Mouse (Mus musculus): ENCODE data around the gene Gng13. TPM values are rescaled to one million over a fixed set of nuclear protein-coding genes. Genes with fewer than 3 reads are reported as not detected.

Gene Gng13
- total and polyA plus RNA-seq, 2 experiments from 2014 or later: 21.0 to 42.2 TPM

- no peak overlapping the region for H3K27ac ChIP-seq (ENCODE audit: low read depth, low read length)
- H3K4me3 ChIP-seq (ENCODE audit: low read depth, low read length): no peak overlapping the region
- peaks cover 3% of the 10 kb centered on the region; the same call in 1 of the 2 replicates for H3K36me3 ChIP-seq (ENCODE audit: insufficient read depth, low read length)
- no peak overlapping the region for H3K4me2 ChIP-seq (ENCODE audit: low read depth, low read length, poor library complexity, severe bottlenecking)
- peaks cover 15% of the 10 kb centered on the region for H3K4me1 ChIP-seq (ENCODE audit: insufficient read depth, low read length)
- ATAC-seq (ENCODE audit: low FRiP score) (no peak), DNase-seq (ENCODE audit: low spot score) (no peak)
- no peak overlapping the region for H3K9ac ChIP-seq (replicated peaks; ENCODE audit: low read length, poor library complexity, severe bottlenecking)
- H3K9me3 ChIP-seq (ENCODE audit: low read length): no peaks in the 10 kb centered on the region
- H3K27me3 ChIP-seq (ENCODE audit: insufficient read depth, low read length): no peaks in the 10 kb centered on the region
- peak; percentile 44 for TF ChIP-seq CTCF (IDR thresholded peaks at IDR 0.05)
- WGBS: 77% methylated on average over 7 of the region's 7 CpGs
These were observed 6.9 kb downstream of the Gng13 start for GRCm38 (mm10) chr17:25723919-25724318.

DNA sequence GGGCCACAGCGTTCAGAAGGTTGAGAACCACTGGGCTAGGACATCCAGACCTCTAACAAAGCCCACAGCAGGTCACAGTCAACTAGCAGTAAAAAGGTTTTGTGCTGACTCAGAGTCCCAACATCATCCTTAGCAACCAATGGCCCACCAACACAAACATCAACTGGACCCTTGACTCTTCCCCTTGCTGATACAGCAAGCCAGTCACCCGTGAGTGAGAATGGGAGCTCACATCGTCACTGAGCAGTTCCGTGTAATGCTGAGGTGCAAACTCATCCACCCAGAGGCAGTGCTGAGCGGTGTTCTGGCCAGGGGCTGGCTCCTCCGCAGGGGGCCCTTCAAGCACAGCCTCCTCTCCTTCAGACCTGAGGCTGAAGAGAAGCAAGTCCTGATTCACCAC, 8.3 kb downstream of the Gng13 start:
- Histone ChIP-seq H3K27me3 (ENCODE audit: insufficient read depth, low read length) (no peaks in the 10 kb centered on the region), H3K36me3 (ENCODE audit: insufficient read depth, low read length) (peaks cover 5% of the 10 kb centered on the region; the same call in 1 of the 2 replicates), H3K4me2 (ENCODE audit: low read depth, low read length, poor library complexity, severe bottlenecking) (no peak overlapping the region), H3K9me3 (ENCODE audit: low read length) (no peaks in the 10 kb centered on the region), H3K4me3 (ENCODE audit: low read depth, low read length) (no peak overlapping the region), H3K4me1 (ENCODE audit: insufficient read depth, low read length) (peaks cover 15% of the 10 kb centered on the region), H3K9ac (replicated peaks; ENCODE audit: low read length, poor library complexity, severe bottlenecking) (no peak overlapping the region), H3K27ac (ENCODE audit: low read depth, low read length) (no peak overlapping the region)
- TF ChIP-seq CTCF (IDR thresholded peaks at IDR 0.05): no peak
- DNase-seq (ENCODE audit: low spot score): no peak
- WGBS: 86% methylated on average over 6 of the region's 6 CpGs
- no peak for ATAC-seq (ENCODE audit: low FRiP score)

DNA sequence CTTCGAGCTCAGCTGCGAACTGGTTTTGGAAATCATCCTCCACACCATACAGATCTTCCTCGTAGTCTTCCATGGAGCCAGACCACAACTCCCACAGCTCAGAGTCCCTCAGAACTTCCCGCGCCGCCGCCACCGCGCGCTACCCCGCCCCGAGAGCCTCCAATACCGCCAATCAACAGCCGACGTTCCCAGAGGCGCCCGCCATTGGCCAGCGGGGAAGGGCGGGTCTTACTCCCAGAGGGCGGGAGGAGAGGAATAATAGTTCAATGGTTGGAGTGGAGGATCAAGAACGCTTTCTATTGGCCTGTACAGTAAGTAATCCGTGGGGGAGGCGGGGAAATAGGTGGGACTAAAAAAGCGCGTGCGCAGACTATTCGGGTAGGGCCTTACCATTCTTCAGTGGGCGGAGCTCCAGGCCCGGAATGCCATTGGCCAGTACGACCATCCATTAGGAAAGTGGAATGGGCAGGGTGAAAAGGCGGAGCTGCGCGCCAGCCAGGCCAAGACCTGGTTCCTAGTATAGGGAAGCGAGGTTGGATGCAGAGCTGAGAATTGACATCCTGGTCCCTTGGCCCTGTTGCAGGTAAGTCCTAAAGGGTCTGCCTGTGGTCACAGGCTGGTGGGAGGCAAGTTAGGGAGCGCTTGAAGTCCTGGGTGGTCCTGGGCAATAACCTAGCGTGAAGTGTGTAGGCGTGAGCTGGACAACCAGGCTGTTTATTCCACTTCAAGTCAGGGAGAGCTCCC, 10.5 kb downstream of the Gng13 start, which contains the start of the genes Chtf18 and Rpusd1:
Chtf18 (minus strand) TSS at position 155 of the 744 bp plus-strand sequence.
Rpusd1 (plus strand) TSS at position 406 of the 744 bp plus-strand sequence.
- DNase-seq (ENCODE audit: low spot score) (peak; percentile 100), ATAC-seq (ENCODE audit: low FRiP score) (peak; percentile 97)
- Histone ChIP-seq H3K4me1 (ENCODE audit: insufficient read depth, low read length) (peaks cover 15% of the 10 kb centered on the region), H3K4me2 (ENCODE audit: low read depth, low read length, poor library complexity, severe bottlenecking) (peak within 1 kb of the TSS; percentile 95), H3K27me3 (ENCODE audit: insufficient read depth, low read length) (no peaks in the 10 kb centered on the region), H3K27ac (ENCODE audit: low read depth, low read length) (peak within 1 kb of the TSS; percentile 32; the same call in 1 of the 2 replicates), H3K4me3 (ENCODE audit: low read depth, low read length) (peak within 1 kb of the TSS; percentile 63), H3K9ac (replicated peaks; ENCODE audit: low read length, poor library complexity, severe bottlenecking) (peak within 1 kb of the TSS; percentile 86), H3K9me3 (ENCODE audit: low read length) (no peaks in the 10 kb centered on the region), H3K36me3 (ENCODE audit: insufficient read depth, low read length) (peaks cover 13% of the 10 kb centered on the region)
- no peak for TF ChIP-seq CTCF (IDR thresholded peaks at IDR 0.05)
- under 1% methylated on average over 37 of the region's 37 CpGs for WGBS

GRCm38 (mm10) chr17:25728009-25728270, 11.0 kb downstream of the Gng13 start:
- no peak for TF ChIP-seq CTCF (IDR thresholded peaks at IDR 0.05)
- H3K4me3 ChIP-seq (ENCODE audit: low read depth, low read length): peak overlapping the region; percentile 63
- peak overlapping the region; percentile 32; the same call in 1 of the 2 replicates for H3K27ac ChIP-seq (ENCODE audit: low read depth, low read length)
- DNase-seq (ENCODE audit: low spot score) (no peak), ATAC-seq (ENCODE audit: low FRiP score) (no peak; the same call in 1 of the 2 replicates)
- peaks cover 15% of the 10 kb centered on the region for H3K4me1 ChIP-seq (ENCODE audit: insufficient read depth, low read length)
- no peaks in the 10 kb centered on the region for H3K9me3 ChIP-seq (ENCODE audit: low read length)
- H3K36me3 ChIP-seq (ENCODE audit: insufficient read depth, low read length): peaks cover 13% of the 10 kb centered on the region
- peak overlapping the region; percentile 95 for H3K4me2 ChIP-seq (ENCODE audit: low read depth, low read length, poor library complexity, severe bottlenecking)
- peak overlapping the region; percentile 86 for H3K9ac ChIP-seq (replicated peaks; ENCODE audit: low read length, poor library complexity, severe bottlenecking)
- 27% methylated on average over 4 of the region's 4 CpGs for WGBS
- H3K27me3 ChIP-seq (ENCODE audit: insufficient read depth, low read length): no peaks in the 10 kb centered on the region

DNA sequence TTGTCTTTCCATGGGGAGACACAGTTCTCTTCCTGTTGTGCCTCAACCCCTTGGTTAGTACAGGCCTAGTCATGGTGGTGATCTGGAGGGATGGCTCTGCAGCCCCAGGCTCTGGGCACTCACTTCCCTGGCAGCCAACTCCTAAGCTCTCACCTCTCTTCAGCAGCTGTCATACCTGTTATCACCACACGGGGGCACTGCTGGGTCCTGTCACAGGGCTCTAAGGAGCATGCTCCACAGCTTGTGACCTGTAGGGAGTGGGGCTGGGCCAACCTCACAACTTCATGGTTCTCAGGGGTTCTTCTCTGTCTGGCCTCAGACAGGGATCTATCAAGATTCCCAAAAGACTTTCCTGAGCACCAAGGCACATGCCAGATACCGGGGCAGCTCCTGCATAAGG, 15.1 kb downstream of the Gng13 start:
- H3K4me3 ChIP-seq (ENCODE audit: low read depth, low read length): no peak overlapping the region
- no peaks in the 10 kb centered on the region for H3K27me3 ChIP-seq (ENCODE audit: insufficient read depth, low read length)
- H3K27ac ChIP-seq (ENCODE audit: low read depth, low read length): no peak overlapping the region
- peaks cover 10% of the 10 kb centered on the region for H3K4me1 ChIP-seq (ENCODE audit: insufficient read depth, low read length)
- peaks cover 13% of the 10 kb centered on the region for H3K36me3 ChIP-seq (ENCODE audit: insufficient read depth, low read length)
- no peak overlapping the region for H3K9ac ChIP-seq (replicated peaks; ENCODE audit: low read length, poor library complexity, severe bottlenecking)
- DNase-seq (ENCODE audit: low spot score): peak; percentile 88
- H3K4me2 ChIP-seq (ENCODE audit: low read depth, low read length, poor library complexity, severe bottlenecking): no peak overlapping the region
- TF ChIP-seq CTCF (IDR thresholded peaks at IDR 0.05): peak; percentile 93
- WGBS: 17% methylated on average over 2 of the region's 2 CpGs
- no peaks in the 10 kb centered on the region for H3K9me3 ChIP-seq (ENCODE audit: low read length)
- ATAC-seq (ENCODE audit: low FRiP score): no peak

DNA sequence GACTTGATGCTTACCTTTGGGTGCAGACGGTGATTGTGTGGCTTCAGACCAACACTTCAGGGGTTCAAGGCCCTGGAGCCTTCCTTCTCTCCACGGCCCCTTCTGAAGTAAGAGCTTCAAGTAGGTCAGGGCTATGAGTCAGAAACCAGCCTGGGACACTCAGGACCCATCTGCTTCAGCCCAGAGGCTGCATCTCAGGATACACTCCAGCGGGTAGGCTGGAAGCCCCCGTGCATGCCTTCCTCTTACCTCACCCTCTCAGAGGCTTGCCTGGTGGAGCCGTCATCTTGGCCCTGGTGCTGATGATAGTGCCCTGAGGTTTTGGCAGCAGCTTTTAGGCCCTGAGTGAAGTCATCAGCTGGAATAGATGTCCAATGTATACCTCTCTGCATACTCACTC, 18.3 kb downstream of the Gng13 start:
- Histone ChIP-seq H3K4me2 (ENCODE audit: low read depth, low read length, poor library complexity, severe bottlenecking) (no peak overlapping the region), H3K9me3 (ENCODE audit: low read length) (no peaks in the 10 kb centered on the region), H3K4me1 (ENCODE audit: insufficient read depth, low read length) (no peaks in the 10 kb centered on the region), H3K27me3 (ENCODE audit: insufficient read depth, low read length) (no peaks in the 10 kb centered on the region), H3K36me3 (ENCODE audit: insufficient read depth, low read length) (peaks cover 7% of the 10 kb centered on the region), H3K9ac (replicated peaks; ENCODE audit: low read length, poor library complexity, severe bottlenecking) (no peak overlapping the region), H3K27ac (ENCODE audit: low read depth, low read length) (no peak overlapping the region), H3K4me3 (ENCODE audit: low read depth, low read length) (no peak overlapping the region)
- DNase-seq (ENCODE audit: low spot score): no peak
- ATAC-seq (ENCODE audit: low FRiP score): no peak
- no peak for TF ChIP-seq CTCF (IDR thresholded peaks at IDR 0.05)
- WGBS: 90% methylated on average over 5 of the region's 5 CpGs

All from midbrain, postnatal 0 days (tissue).